ENCODE assay signal across 8 mouse cellular contexts in genomic region chr11:69803786-69804651, GRCm38 (mm10). TPM values are rescaled to one million over a fixed set of nuclear protein-coding genes. Genes with fewer than 3 reads are reported as not detected.
DNase-seq lines count a peak whose midpoint lies in the region; ATAC-seq and TF ChIP-seq lines count a peak whose summit lies in the region.

No protein-coding gene starts in this region.

- H3K4me1 ChIP-seq in G1E (ENCODE audit: insufficient read depth, low read depth, low read length): peaks cover 52% of the 10 kb centered on the region
- H3K4me1 ChIP-seq in brown adipose tissue, adult 24 weeks (ENCODE audit: control insufficient read depth, insufficient read depth, insufficient read length, low read length): peaks cover 9% of the 10 kb centered on the region
- H3K4me1 ChIP-seq in hindbrain, embryonic 10.5 days (replicated peaks): peaks cover 61% of the 10 kb centered on the region

- peak overlapping the region; percentile 70; the same call in 1 of the 2 replicates for H3K4me3 ChIP-seq in G1E (ENCODE audit: low read depth, low read length)
- peak overlapping the region; percentile 93 for H3K4me3 ChIP-seq in brown adipose tissue, adult 24 weeks (ENCODE audit: insufficient read depth, low read depth, low read length)
- peak overlapping the region; percentile 66 for H3K4me3 ChIP-seq in hindbrain, embryonic 10.5 days

- H3K9me3 ChIP-seq in G1E (replicated peaks): no peaks in the 10 kb centered on the region
- H3K9me3 ChIP-seq in hindbrain, embryonic 10.5 days: peaks cover 4% of the 10 kb centered on the region; the same call in 1 of the 2 replicates

- peak; percentile 85 for DNase-seq in G1E (ENCODE audit: low spot score)
- peak; percentile 57 for DNase-seq in forelimb bud, embryonic 11.5 days (ENCODE audit: low read depth, low spot score)
- DNase-seq in hindbrain, embryonic 10.5 days (ENCODE audit: low spot score): peak; percentile 74
- DNase-seq in layer of hippocampus, postnatal 14 days (ENCODE audit: low spot score in 2 of 2): peak; percentile 52 to 56
- peak; percentile 78 for DNase-seq in lung, postnatal 25 days (ENCODE audit: low spot score)
- DNase-seq in ovary, postnatal 36 days (ENCODE audit: low spot score): peak; percentile 84
- peak; percentile 58 to 79 for DNase-seq in thymus, postnatal 10 days (ENCODE audit: low spot score in 2 of 2)

- 2% methylated on average over 60 of the region's 60 CpGs for WGBS in hindbrain, embryonic 10.5 days

- H3K27ac ChIP-seq in brown adipose tissue, adult 24 weeks (replicated peaks; ENCODE audit: low read depth, low read length): no peak overlapping the region
- H3K27ac ChIP-seq in hindbrain, embryonic 10.5 days: peak overlapping the region; percentile 72

- ATAC-seq in G1E (ENCODE audit: extremely low read depth, insufficient number of reproducible peaks, low FRiP score, poor library complexity, severe bottlenecking): no peak

- TF ChIP-seq CTCF in G1E (IDR thresholded peaks at IDR 0.05; ENCODE audit: low read depth, low read length): no peak

- H3K36me3 ChIP-seq in G1E (replicated peaks): no peaks in the 10 kb centered on the region
- H3K36me3 ChIP-seq in hindbrain, embryonic 10.5 days: no peaks in the 10 kb centered on the region

- peaks cover 78% of the 10 kb centered on the region for H3K27me3 ChIP-seq in G1E (ENCODE audit: insufficient read depth, low read length)
- peaks cover 84% of the 10 kb centered on the region for H3K27me3 ChIP-seq in hindbrain, embryonic 10.5 days (ENCODE audit: insufficient read depth, poor library complexity, severe bottlenecking)

RNA-seq across cellular contexts. Expression of gene Tmem102, which starts 1.4 kb away (rescaled TPM):
- total RNA-seq in G1E (2014; fragmentation: Nextera tagmentation) (not detected in 2 replicates), G1E (2017) (not detected in 2 replicates)
- not detected in 2 replicates for polyA plus RNA-seq in G1E (2012)
- polyA plus RNA-seq in brown adipose tissue, adult 24 weeks (2012; ENCODE audit: insufficient read depth, insufficient read length, missing spikeins): 1.2 TPM in 1 of 2 replicates, not detected in the other
- polyA plus RNA-seq in hindbrain, embryonic 10.5 days (2016; fragmentation: Nextera tagmentation; extraction: Ambion mirVana): 1.3 and 1.5 TPM in 2 replicates
- not detected for total RNA-seq in layer of hippocampus, postnatal 14 days (2021)

RNA-seq across cellular contexts. Expression of gene Fgf11, which starts 2.4 kb away (rescaled TPM):
- total RNA-seq in G1E (2014; fragmentation: Nextera tagmentation) (24.9 and 28.9 TPM in 2 replicates), G1E (2017) (3.6 and 4.2 TPM in 2 replicates)
- 7.7 and 8.6 TPM in 2 replicates for polyA plus RNA-seq in G1E (2012)
- 5.6 and 7.5 TPM in 2 replicates for polyA plus RNA-seq in brown adipose tissue, adult 24 weeks (2012; ENCODE audit: insufficient read depth, insufficient read length, missing spikeins)
- 0.76 and 1.8 TPM in 2 replicates for polyA plus RNA-seq in hindbrain, embryonic 10.5 days (2016; fragmentation: Nextera tagmentation; extraction: Ambion mirVana)
- 10 to 100 TPM; 22.8 to 23.7 TPM for total RNA-seq in layer of hippocampus, postnatal 14 days (2021)

RNA-seq across cellular contexts. Expression of gene Chrnb1, which starts 8.3 kb away (rescaled TPM):
- total RNA-seq in G1E (2014; fragmentation: Nextera tagmentation): 2.3 and 2.8 TPM in 2 replicates
- 1.1 and 1.2 TPM in 2 replicates for total RNA-seq in G1E (2017)
- 0.39 and 0.50 TPM in 2 replicates for polyA plus RNA-seq in G1E (2012)
- 1.7 and 2.4 TPM in 2 replicates for polyA plus RNA-seq in brown adipose tissue, adult 24 weeks (2012; ENCODE audit: insufficient read depth, insufficient read length, missing spikeins)
- polyA plus RNA-seq in hindbrain, embryonic 10.5 days (2016; fragmentation: Nextera tagmentation; extraction: Ambion mirVana): 1.6 and 2.2 TPM in 2 replicates
- 1 to 10 TPM; 1.0 to 1.1 TPM for total RNA-seq in layer of hippocampus, postnatal 14 days (2021)

RNA-seq across cellular contexts. Expression of gene Gm39566, which starts 11.1 kb away (rescaled TPM):
- not detected in 2 replicates for total RNA-seq in G1E (2014; fragmentation: Nextera tagmentation)
- total RNA-seq in G1E (2017): 0.05 and 0.06 TPM in 2 replicates
- not detected in 2 replicates for polyA plus RNA-seq in G1E (2012)
- not detected in 2 replicates for polyA plus RNA-seq in brown adipose tissue, adult 24 weeks (2012; ENCODE audit: insufficient read depth, insufficient read length, missing spikeins)
- not detected in 2 replicates for polyA plus RNA-seq in hindbrain, embryonic 10.5 days (2016; fragmentation: Nextera tagmentation; extraction: Ambion mirVana)
- total RNA-seq in layer of hippocampus, postnatal 14 days (2021): not detected

RNA-seq across cellular contexts. Expression of gene Spem2, which starts 14.2 kb away (rescaled TPM):
- total RNA-seq in G1E (2014; fragmentation: Nextera tagmentation): not detected in 2 replicates
- total RNA-seq in G1E (2017): not detected in 2 replicates
- polyA plus RNA-seq in G1E (2012): not detected in 2 replicates
- not detected in 2 replicates for polyA plus RNA-seq in brown adipose tissue, adult 24 weeks (2012; ENCODE audit: insufficient read depth, insufficient read length, missing spikeins)
- polyA plus RNA-seq in hindbrain, embryonic 10.5 days (2016; fragmentation: Nextera tagmentation; extraction: Ambion mirVana): not detected in 2 replicates
- not detected for total RNA-seq in layer of hippocampus, postnatal 14 days (2021)
